Mouse (Mus musculus): ENCODE measurements around the gene Zmynd15. TPM values are rescaled to one million over a fixed set of nuclear protein-coding genes. Genes with fewer than 3 reads are reported as not detected.

The Zmynd15 gene
- total and polyA plus RNA-seq, 3 experiments: 1.3 to 3.8 (median 2.9) TPM

GRCm38 (mm10) chr11:70514288-70514687 is 55.1 kb downstream of the Zmynd15 start, which contains the start of gene Vmo1:
Gene Vmo1 (minus strand): TSS chr11:70514616.
- no peaks in the 10 kb centered on the region; the same call in 1 of the 2 replicates for H3K4me1 ChIP-seq (ENCODE audit: control insufficient read depth, insufficient read depth, low read length)
- intact Hi-C loops (cut with DNase I): no loop called here
- H3K36me3 ChIP-seq (ENCODE audit: control insufficient read depth, insufficient read depth, low read length): no peaks in the 10 kb centered on the region
- WGBS: 87% methylated on average over 7 of the region's 7 CpGs
- TF ChIP-seq CTCF (IDR thresholded peaks at IDR 0.05) (no peak), EP300 (IDR thresholded peaks at IDR 0.05; ENCODE audit: insufficient read depth, low read depth, low read length) (no peak), POLR2A (IDR thresholded peaks at IDR 0.05; ENCODE audit: insufficient read depth, low read depth, low read length) (no peak)
- H3K4me3 ChIP-seq: no peak within 1 kb of the TSS
- no peak for DNase-seq
- no peaks in the 10 kb centered on the region for H3K79me2 ChIP-seq (replicated peaks; ENCODE audit: control insufficient read depth, insufficient read depth, low read length)
- no peak within 1 kb of the TSS for H3K9ac ChIP-seq (ENCODE audit: low read depth, low read length)
- H3K27ac ChIP-seq: no peak within 1 kb of the TSS
- H3K27me3 ChIP-seq (ENCODE audit: control insufficient read depth, insufficient read depth, low read length): no peaks in the 10 kb centered on the region

Small RNAs within 50 kb of the gene (microRNA-seq; reads per million reads assigned to microRNA genes)
- gene Mir7115: 0 to 1.2 reads per million in 2 experiments

Other genes with a start within 250 kb of the Zmynd15 start
Only the 30 nearest of the 31 such genes appear.
- gene Slc16a13, start 238.4 kb upstream of the Zmynd15 start, total RNA-seq (2021): 1 to 10 TPM; 2.2 to 2.8 TPM
- 4.0 and 7.4 TPM in 2 replicates for gene Slc16a13, start 238.4 kb upstream of the Zmynd15 start, polyA plus RNA-seq (2012; rRNA removed)
- 10 to 100 TPM in 1 of 2 experiments, 1 to 10 TPM in 1; 9.1 to 13.7 TPM for gene Bcl6b, start 229.6 kb upstream of the Zmynd15 start, total RNA-seq (2021)
- gene Bcl6b, start 229.6 kb upstream of the Zmynd15 start, polyA plus RNA-seq (2012; rRNA removed): 18.9 and 21.0 TPM in 2 replicates
- gene 0610010K14Rik, start 221.5 kb upstream of the Zmynd15 start, total RNA-seq (2021): 10 to 100 TPM; 30.7 to 34.5 TPM
- 38.9 and 48.1 TPM in 2 replicates for gene 0610010K14Rik, start 221.5 kb upstream of the Zmynd15 start, polyA plus RNA-seq (2012; rRNA removed)
- 1 to 10 TPM; 2.0 to 3.4 TPM for gene Gm21988, start 219.6 kb upstream of the Zmynd15 start, total RNA-seq (2021)
- gene Gm21988, start 219.6 kb upstream of the Zmynd15 start, polyA plus RNA-seq (2012; rRNA removed): 5.0 and 5.5 TPM in 2 replicates
- 100 to 1,000 TPM in 1 of 2 experiments, 10 to 100 TPM in 1; 95.4 to 103 TPM for gene Rnasek, start 219.6 kb upstream of the Zmynd15 start, total RNA-seq (2021)
- gene Rnasek, start 219.6 kb upstream of the Zmynd15 start, polyA plus RNA-seq (2012; rRNA removed): 130 and 166 TPM in 2 replicates
- 1 to 10 TPM; 2.8 to 6.0 TPM for gene Alox12, start 204.1 kb upstream of the Zmynd15 start, total RNA-seq (2021)
- gene Alox12, start 204.1 kb upstream of the Zmynd15 start, polyA plus RNA-seq (2012; rRNA removed): 6.2 and 7.2 TPM in 2 replicates
- under 1 TPM in 1 of 2 experiments, not detected in 1; 0.16 TPM for gene Alox12e, start 136.8 kb upstream of the Zmynd15 start, total RNA-seq (2021)
- 0.10 TPM in 1 of 2 replicates, not detected in the other for gene Alox12e, start 136.8 kb upstream of the Zmynd15 start, polyA plus RNA-seq (2012; rRNA removed)
- 10 to 100 TPM in 1 of 2 experiments, 1 to 10 TPM in 1; 5.5 to 13.7 TPM for gene Alox15, start 107.4 kb upstream of the Zmynd15 start, total RNA-seq (2021)
- gene Alox15, start 107.4 kb upstream of the Zmynd15 start, polyA plus RNA-seq (2012; rRNA removed): 1.5 and 2.9 TPM in 2 replicates
- gene Pelp1, start 49.4 kb upstream of the Zmynd15 start, total RNA-seq (2021): 10 to 100 TPM; 17.0 to 20.7 TPM
- 12.4 and 13.0 TPM in 2 replicates for gene Pelp1, start 49.4 kb upstream of the Zmynd15 start, polyA plus RNA-seq (2012; rRNA removed)
- 10 to 100 TPM; 10.2 to 10.8 TPM for gene Arrb2, start 26.8 kb upstream of the Zmynd15 start, total RNA-seq (2021)
- gene Arrb2, start 26.8 kb upstream of the Zmynd15 start, polyA plus RNA-seq (2012; rRNA removed): 23.6 and 27.6 TPM in 2 replicates
- gene Med11, start 7.5 kb upstream of the Zmynd15 start, total RNA-seq (2021): 1 to 10 TPM; 6.6 to 6.7 TPM
- 7.8 and 9.7 TPM in 2 replicates for gene Med11, start 7.5 kb upstream of the Zmynd15 start, polyA plus RNA-seq (2012; rRNA removed)
- gene Cxcl16, start 551 bp downstream of the Zmynd15 start, total RNA-seq (2021): 1 to 10 TPM; 7.9 to 8.8 TPM
- gene Cxcl16, start 551 bp downstream of the Zmynd15 start, polyA plus RNA-seq (2012; rRNA removed): 17.6 and 20.6 TPM in 2 replicates
- gene Tm4sf5, start 45.8 kb downstream of the Zmynd15 start, total RNA-seq (2021): 1 to 10 TPM; 1.2 to 1.3 TPM
- 1.5 and 2.1 TPM in 2 replicates for gene Tm4sf5, start 45.8 kb downstream of the Zmynd15 start, polyA plus RNA-seq (2012; rRNA removed)
- gene Vmo1, start 55.2 kb downstream of the Zmynd15 start, total RNA-seq (2021): not detected
- not detected in 2 replicates for gene Vmo1, start 55.2 kb downstream of the Zmynd15 start, polyA plus RNA-seq (2012; rRNA removed)
- gene Gltpd2, start 59.8 kb downstream of the Zmynd15 start, total RNA-seq (2021): not detected
- not detected in 2 replicates for gene Gltpd2, start 59.8 kb downstream of the Zmynd15 start, polyA plus RNA-seq (2012; rRNA removed)
- 100 to 1,000 TPM; 204 to 231 TPM for gene Psmb6, start 65.9 kb downstream of the Zmynd15 start, total RNA-seq (2021)
- 296 and 367 TPM in 2 replicates for gene Psmb6, start 65.9 kb downstream of the Zmynd15 start, polyA plus RNA-seq (2012; rRNA removed)
- gene Gm40193, start 73.5 kb downstream of the Zmynd15 start, total RNA-seq (2021): not detected
- not detected in 2 replicates for gene Gm40193, start 73.5 kb downstream of the Zmynd15 start, polyA plus RNA-seq (2012; rRNA removed)
- 1 to 10 TPM; 4.3 to 5.8 TPM for gene Pld2, start 80.6 kb downstream of the Zmynd15 start, total RNA-seq (2021)
- gene Pld2, start 80.6 kb downstream of the Zmynd15 start, polyA plus RNA-seq (2012; rRNA removed): 15.1 and 21.0 TPM in 2 replicates
- gene Mink1, start 103.4 kb downstream of the Zmynd15 start, total RNA-seq (2021): 10 to 100 TPM; 41.3 to 46.8 TPM
- 40.8 and 49.6 TPM in 2 replicates for gene Mink1, start 103.4 kb downstream of the Zmynd15 start, polyA plus RNA-seq (2012; rRNA removed)
- gene 4930544D05Rik, start 156.4 kb downstream of the Zmynd15 start, total RNA-seq (2021): not detected
- 0.31 TPM in 1 of 2 replicates, not detected in the other for gene 4930544D05Rik, start 156.4 kb downstream of the Zmynd15 start, polyA plus RNA-seq (2012; rRNA removed)
- not detected for gene Chrne, start 159.8 kb downstream of the Zmynd15 start, total RNA-seq (2021)
- not detected in 2 replicates for gene Chrne, start 159.8 kb downstream of the Zmynd15 start, polyA plus RNA-seq (2012; rRNA removed)
- under 1 TPM; 0.34 to 0.98 TPM for gene Gp1ba, start 179.7 kb downstream of the Zmynd15 start, total RNA-seq (2021)
- 0.29 and 0.59 TPM in 2 replicates for gene Gp1ba, start 179.7 kb downstream of the Zmynd15 start, polyA plus RNA-seq (2012; rRNA removed)
- gene Rnf167, start 187.8 kb downstream of the Zmynd15 start, total RNA-seq (2021): 10 to 100 TPM; 50.8 to 58.7 TPM
- 65.0 and 80.9 TPM in 2 replicates for gene Rnf167, start 187.8 kb downstream of the Zmynd15 start, polyA plus RNA-seq (2012; rRNA removed)
- 100 to 1,000 TPM; 532 to 626 TPM for gene Slc25a11, start 188.0 kb downstream of the Zmynd15 start, total RNA-seq (2021)
- 632 and 932 TPM in 2 replicates for gene Slc25a11, start 188.0 kb downstream of the Zmynd15 start, polyA plus RNA-seq (2012; rRNA removed)
- 100 to 1,000 TPM; 270 to 280 TPM for gene Pfn1, start 195.2 kb downstream of the Zmynd15 start, total RNA-seq (2021)
- 439 and 479 TPM in 2 replicates for gene Pfn1, start 195.2 kb downstream of the Zmynd15 start, polyA plus RNA-seq (2012; rRNA removed)
- 1,000 to 10,000 TPM; 1,523 to 1,659 TPM for gene Eno3, start 197.8 kb downstream of the Zmynd15 start, total RNA-seq (2021)
- 1,222 and 1,919 TPM in 2 replicates for gene Eno3, start 197.8 kb downstream of the Zmynd15 start, polyA plus RNA-seq (2012; rRNA removed)
- 10 to 100 TPM; 82.8 to 99.4 TPM for gene Spag7, start 210.0 kb downstream of the Zmynd15 start, total RNA-seq (2021)
- 72.9 and 87.8 TPM in 2 replicates for gene Spag7, start 210.0 kb downstream of the Zmynd15 start, polyA plus RNA-seq (2012; rRNA removed)
- gene Camta2, start 228.7 kb downstream of the Zmynd15 start, total RNA-seq (2021): 10 to 100 TPM; 37.8 to 37.9 TPM
- gene Camta2, start 228.7 kb downstream of the Zmynd15 start, polyA plus RNA-seq (2012; rRNA removed): 27.6 and 32.5 TPM in 2 replicates
- 1 to 10 TPM; 6.3 to 6.9 TPM for gene Inca1, start 240.7 kb downstream of the Zmynd15 start, total RNA-seq (2021)
- gene Inca1, start 240.7 kb downstream of the Zmynd15 start, polyA plus RNA-seq (2012; rRNA removed): 4.6 and 5.4 TPM in 2 replicates
- gene Kif1c, start 241.1 kb downstream of the Zmynd15 start, total RNA-seq (2021): 100 to 1,000 TPM; 477 to 524 TPM
- gene Kif1c, start 241.1 kb downstream of the Zmynd15 start, polyA plus RNA-seq (2012; rRNA removed): 153 and 228 TPM in 2 replicates